Mouse (Mus musculus) T-helper 1 cell (primary cell): Measurements from ENCODE around the gene Rwdd2a.

Source experiments
- in situ Hi-C: fragments of 300-600 bp; cut with MboI, MseI; formaldehyde crosslinking; loops from one replicate; pipeline ENCODE4 v1.15.1; 2025; ENCODE audit warnings: high pct_unique_total_duplicates

Gene Rwdd2a

GRCm38 (mm10) chr9:86571540-86572135 lies at the start of gene Rwdd2a, which contains the start of gene Pgm3:
Gene Rwdd2a (plus strand): TSS chr9:86571991.
Gene Pgm3 (minus strand): TSS chr9:86571842.
- in situ Hi-C loops: loop anchor here (5.0 to 25.0 kb wide), 2 partner anchors 104 to 1866 kb away; partner anchors contain the start of genes Dop1a and Snx14

- in situ Hi-C loops: no loop called here
These were observed 49.5 kb upstream of the Rwdd2a start for GRCm38 (mm10) chr9:86522335-86522734.

- in situ Hi-C loops: no loop called here
These were observed 46.2 kb upstream of the Rwdd2a start for GRCm38 (mm10) chr9:86525600-86525999.

GRCm38 (mm10) chr9:86534071-86534470 lies 37.7 kb upstream of the Rwdd2a start:
- in situ Hi-C loops: no loop called here

GRCm38 (mm10) chr9:86543451-86543850 lies 28.3 kb upstream of the Rwdd2a start:
- in situ Hi-C loops: no loop called here

- in situ Hi-C loops: no loop called here
These were observed 27.2 kb upstream of the Rwdd2a start for GRCm38 (mm10) chr9:86544559-86544958.

GRCm38 (mm10) chr9:86549637-86550162 lies 22.1 kb upstream of the Rwdd2a start:
- in situ Hi-C loops: loop anchor here (25.0 kb wide), 1 partner anchor 1888 kb away; the partner anchor contains the start of gene Snx14

- in situ Hi-C loops: loop anchor here (25.0 kb wide), 1 partner anchor 1887 kb away; the partner anchor contains the start of gene Snx14
These were observed 21.1 kb upstream of the Rwdd2a start for GRCm38 (mm10) chr9:86550717-86551116.

GRCm38 (mm10) chr9:86553886-86554285 lies 17.9 kb upstream of the Rwdd2a start:
- in situ Hi-C loops: loop anchor here (25.0 kb wide), 1 partner anchor 1883 kb away; the partner anchor contains the start of gene Snx14

GRCm38 (mm10) chr9:86554641-86555040 lies 17.1 kb upstream of the Rwdd2a start:
- in situ Hi-C loops: loop anchor here (25.0 kb wide), 1 partner anchor 1883 kb away; the partner anchor contains the start of gene Snx14

- in situ Hi-C loops: loop anchor here (5.0 to 25.0 kb wide), 2 partner anchors 58 to 1877 kb away; partner anchors contain the start of gene Snx14
These were observed 11.2 kb upstream of the Rwdd2a start for GRCm38 (mm10) chr9:86560543-86560942.

GRCm38 (mm10) chr9:86569314-86569910 lies 2.4 kb upstream of the Rwdd2a start:
- in situ Hi-C loops: loop anchor here (25.0 kb wide), 1 partner anchor 1868 kb away; the partner anchor contains the start of gene Snx14

GRCm38 (mm10) chr9:86570261-86570890 lies 1.4 kb upstream of the Rwdd2a start:
- in situ Hi-C loops: loop anchor here (5.0 to 25.0 kb wide), 2 partner anchors 103 to 1867 kb away; partner anchors contain the start of genes Dop1a and Snx14

GRCm38 (mm10) chr9:86570946-86571345 lies 845 bp upstream of the Rwdd2a start:
- in situ Hi-C loops: loop anchor here (5.0 to 25.0 kb wide), 2 partner anchors 104 to 1866 kb away; partner anchors contain the start of genes Dop1a and Snx14

GRCm38 (mm10) chr9:86572196-86572595 lies 405 bp downstream of the Rwdd2a start:
- in situ Hi-C loops: loop anchor here (5.0 to 25.0 kb wide), 2 partner anchors 105 to 1865 kb away; partner anchors contain the start of genes Dop1a and Snx14

GRCm38 (mm10) chr9:86572636-86573291 lies 973 bp downstream of the Rwdd2a start:
- in situ Hi-C loops: loop anchor here (5.0 to 25.0 kb wide), 2 partner anchors 105 to 1865 kb away; partner anchors contain the start of genes Dop1a and Snx14

- in situ Hi-C loops: loop anchor here (5.0 to 25.0 kb wide), 2 partner anchors 106 to 1864 kb away; partner anchors contain the start of genes Dop1a and Snx14
These were observed 2.0 kb downstream of the Rwdd2a start for GRCm38 (mm10) chr9:86573616-86574303.

- in situ Hi-C loops: no loop called here
These were observed 3.4 kb downstream of the Rwdd2a start for GRCm38 (mm10) chr9:86575178-86575577.

- in situ Hi-C loops: no loop called here
These were observed 7.9 kb downstream of the Rwdd2a start for GRCm38 (mm10) chr9:86579657-86580056.

GRCm38 (mm10) chr9:86583740-86584139 lies 11.9 kb downstream of the Rwdd2a start:
- in situ Hi-C loops: no loop called here
